Mouse (Mus musculus) adrenal gland, postnatal 36 days (tissue): ENCODE results near the gene Jazf1. TPM values are rescaled to one million over a fixed set of nuclear protein-coding genes. Genes with fewer than 3 reads are reported as not detected.
A peak's percentile ranks its signal among the peaks of the same experiment; 100 is the strongest.

Experiments used
- DNase-seq, 2 experiments: peaks; one replicate each; pipeline ENCODE4 v3.0.0; 2021; ENCODE audit warnings: mixed read lengths in 1 of 2
- total RNA-seq, 2 experiments: library from RNA; stranded (reverse); gene quantifications; 2 replicates each; pipeline ENCODE4 v1.2.3; 2021

Jazf1 gene
- total RNA-seq, 2 experiments from 2014 or later = 4.0 to 5.7 TPM

DNA sequence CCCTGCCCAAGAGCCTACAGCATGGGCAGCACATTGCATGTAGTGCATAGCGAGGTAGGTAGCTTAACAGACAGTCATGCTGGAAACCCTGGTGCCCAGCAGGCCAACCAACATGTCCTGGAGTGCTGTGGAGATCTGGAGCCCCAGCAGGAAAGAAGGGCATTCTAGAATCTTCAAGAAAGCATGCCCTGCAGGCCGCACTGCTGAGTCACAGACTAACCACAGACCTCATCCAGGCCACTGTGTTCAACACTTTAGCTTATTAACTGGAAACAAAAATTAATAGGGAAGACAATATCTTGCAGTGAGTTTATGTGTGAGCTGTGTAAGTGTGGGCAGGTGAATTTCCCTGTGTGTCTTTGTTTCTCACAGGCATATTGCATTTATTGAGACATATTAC, 222.1 kb downstream of the Jazf1 start:
- DNase-seq = no peak

DNA sequence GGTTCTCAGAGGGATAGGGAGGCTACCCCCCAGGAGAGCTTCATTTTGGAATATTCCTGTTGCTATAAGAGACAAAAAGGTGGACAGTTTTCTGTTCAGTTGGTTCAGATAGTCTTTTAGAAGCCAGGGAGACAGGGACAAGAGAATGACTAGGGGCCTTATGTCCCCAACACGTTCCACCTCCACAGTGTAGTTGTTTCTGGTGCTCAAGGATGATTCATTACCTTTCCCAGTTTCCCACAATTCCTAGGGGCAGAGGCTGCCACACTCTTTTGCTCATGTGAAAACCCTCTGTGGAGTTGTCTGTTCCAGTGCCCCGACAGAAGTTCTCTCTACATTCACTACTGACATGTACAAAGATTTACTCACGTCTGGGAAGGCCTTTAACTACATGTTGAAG, 223.7 kb downstream of the Jazf1 start:
- DNase-seq = no peak

DNA sequence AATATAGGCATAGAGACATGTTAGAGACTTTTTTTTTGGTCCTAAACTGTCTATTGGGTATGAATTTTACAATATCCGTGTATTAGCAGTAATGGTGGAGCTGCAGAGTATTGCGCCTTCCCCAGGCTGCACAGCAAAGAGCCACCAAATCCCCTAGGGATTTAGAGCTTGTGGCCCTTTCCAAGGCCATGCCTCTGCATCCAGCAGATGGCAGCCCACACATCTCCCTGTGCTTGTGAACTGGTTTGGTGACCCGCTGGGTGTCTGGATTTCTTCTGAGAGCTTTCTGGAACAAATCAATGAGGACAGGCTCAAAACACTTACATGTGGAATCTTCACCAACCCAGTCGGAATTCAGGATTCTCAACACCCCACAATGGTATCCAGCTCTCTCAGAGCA, 225.4 kb downstream of the Jazf1 start:
- DNase-seq = peak in 1 of 2 experiments; percentile 28

DNA sequence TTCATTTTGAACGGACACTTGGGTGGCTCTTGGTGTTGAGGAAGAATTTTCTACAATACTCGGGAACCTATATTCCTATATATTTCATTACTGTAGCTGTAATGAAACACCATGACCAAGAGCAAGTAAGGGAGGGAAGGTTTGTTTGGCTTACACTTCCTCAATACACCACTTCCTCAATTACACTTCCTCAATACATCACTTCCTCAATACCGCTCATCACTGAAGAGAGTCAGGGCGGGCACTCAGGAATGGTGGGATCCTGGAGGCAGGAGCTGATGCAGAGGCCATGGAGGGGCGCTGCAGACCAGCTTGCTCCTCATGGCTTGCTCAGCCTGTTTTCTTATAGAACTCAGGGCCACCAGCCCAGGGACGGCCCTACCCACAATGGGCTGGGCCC, 225.8 kb downstream of the Jazf1 start:
- no peak for DNase-seq

DNA sequence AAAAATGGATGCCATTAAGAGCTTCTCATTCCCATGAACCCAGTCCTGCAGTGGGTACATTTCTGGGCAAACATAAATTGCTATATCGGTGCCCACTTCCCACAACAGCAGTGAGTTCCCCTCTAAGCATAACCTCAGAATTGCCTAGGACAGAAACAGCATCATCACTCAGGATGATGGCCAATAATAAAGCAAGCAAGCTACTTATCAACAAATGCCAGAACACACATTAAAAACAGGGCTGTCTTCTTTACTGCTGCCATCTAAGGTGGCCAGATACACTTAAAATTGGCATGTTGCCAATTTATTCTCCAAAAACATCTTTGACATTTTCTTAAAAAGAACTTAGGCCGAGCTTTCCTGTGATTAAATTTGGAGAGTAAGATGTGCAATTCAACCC, 226.8 kb downstream of the Jazf1 start:
- no peak for DNase-seq

DNA sequence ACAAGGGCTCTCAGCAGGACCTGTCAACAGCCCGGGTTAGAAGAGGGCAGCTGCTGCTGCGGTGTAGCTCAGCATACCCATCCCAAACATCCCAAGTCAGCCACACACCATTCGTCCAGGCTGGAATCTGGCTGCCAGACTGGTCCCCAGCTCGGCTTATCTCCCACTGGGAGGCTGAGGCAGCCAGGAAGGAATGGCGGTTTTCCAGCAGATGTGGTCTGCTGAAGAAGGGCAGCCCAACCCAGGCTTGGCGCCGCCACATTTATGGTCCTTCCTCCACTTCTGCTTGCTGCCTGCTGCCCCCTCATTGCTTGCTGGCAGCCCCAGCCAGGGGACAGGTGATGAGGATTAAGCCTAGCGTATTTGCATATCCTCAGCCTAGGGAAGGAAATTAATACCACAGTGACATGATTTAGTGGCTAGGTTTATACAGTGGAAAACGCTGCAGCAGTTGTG, 227.8 kb downstream of the Jazf1 start:
- DNase-seq = no peak

DNA sequence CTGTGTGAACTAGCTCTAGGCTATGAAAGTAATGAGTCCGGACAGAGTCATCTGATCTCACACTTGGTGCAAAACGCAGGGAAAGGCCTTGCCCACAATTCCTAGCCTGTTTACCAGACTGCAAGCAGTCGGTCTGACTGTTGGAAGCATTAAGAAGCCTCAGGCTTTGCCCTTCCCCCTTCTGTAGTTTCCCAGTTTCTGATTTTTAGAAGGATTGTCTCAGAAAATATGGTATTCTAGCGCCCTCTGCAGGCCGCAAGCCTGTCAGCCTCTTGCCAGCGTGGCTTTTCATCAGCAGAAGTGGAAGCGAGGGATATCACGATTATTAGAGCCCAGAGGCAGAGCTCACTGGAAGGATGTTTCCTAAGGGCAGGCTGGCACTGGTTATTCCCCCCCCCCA, 229.7 kb downstream of the Jazf1 start:
- peak; percentile 82 to 89 for DNase-seq

DNA sequence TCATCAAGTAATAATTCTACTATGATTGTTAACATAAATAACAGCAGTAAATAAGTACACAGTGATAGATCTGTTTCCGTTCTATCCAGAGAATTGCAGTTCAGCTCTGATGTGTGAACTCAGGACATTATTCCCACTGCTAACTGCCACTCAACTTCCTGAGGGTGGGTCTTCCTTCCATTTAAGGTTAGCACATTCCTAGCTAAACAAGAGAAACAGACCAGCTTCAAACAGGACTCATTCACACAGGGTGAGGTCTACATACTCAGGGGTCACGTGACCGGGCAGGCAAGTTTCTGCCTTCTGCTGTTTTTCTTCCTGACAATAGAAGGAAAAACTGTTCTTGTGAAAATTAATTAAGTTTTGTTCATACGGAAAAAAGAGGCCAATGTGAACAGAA, 230.6 kb downstream of the Jazf1 start:
- DNase-seq = no peak

DNA sequence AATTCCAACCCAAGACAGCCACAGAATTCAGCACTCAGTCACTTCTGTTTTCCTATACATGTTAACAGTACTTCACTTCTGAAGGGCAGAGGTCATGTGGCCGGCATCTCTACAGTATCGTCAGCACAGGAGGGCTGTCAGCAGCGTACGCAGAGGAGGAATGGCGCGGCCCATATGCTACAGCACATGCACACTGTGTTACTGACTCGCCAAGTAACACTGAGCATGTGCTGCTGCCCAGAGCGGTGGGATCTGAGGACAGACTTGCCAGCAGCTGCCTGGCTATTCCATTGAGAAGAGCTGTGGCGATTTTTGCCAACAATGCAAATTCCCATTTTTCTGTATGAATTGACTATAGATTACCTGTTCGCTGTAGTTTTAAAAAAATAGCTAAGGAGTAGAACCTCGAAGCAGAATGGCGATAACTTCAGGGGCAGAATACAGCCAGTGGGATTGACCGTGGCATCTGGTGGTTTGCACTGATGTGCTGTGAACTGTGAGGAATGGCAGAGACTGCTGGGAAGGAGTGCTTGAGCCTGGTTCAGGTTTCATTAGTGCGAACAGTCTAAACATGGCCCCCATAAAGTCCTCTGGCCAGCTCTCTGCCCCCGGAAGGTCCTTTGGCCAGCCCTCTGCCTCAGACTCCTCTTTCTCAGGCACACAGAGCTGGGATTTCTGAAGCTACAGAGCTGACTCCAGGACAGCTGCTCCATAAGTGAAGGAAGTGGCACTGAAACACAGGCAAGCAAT, 232.1 kb downstream of the Jazf1 start:
- DNase-seq = no peak

DNA sequence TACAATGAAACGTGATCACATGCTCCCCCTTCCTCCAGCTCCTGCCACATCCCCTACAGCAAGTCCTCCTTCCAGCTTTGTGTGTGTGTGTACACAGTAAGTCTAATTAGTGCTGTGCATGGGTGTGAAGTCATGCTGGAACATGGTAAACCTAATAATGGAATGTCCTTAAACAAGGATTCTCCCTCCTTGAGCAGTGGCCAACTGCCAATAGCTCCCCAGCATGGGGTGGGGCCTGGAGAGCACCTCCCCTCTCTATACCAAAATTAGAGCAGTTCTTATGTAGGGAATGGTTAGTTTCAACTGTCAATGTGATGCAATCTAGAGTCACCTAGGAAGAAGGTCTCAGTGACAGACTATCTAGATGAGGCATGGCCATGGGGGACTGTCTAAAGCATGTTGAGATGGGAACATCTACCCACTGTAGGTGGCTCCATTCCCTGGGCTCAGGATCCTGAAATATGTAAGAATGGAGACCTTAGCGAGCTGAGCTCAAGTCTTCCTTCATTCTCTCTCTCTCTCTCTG, 240.6 kb downstream of the Jazf1 start:
- DNase-seq = no peak

DNA sequence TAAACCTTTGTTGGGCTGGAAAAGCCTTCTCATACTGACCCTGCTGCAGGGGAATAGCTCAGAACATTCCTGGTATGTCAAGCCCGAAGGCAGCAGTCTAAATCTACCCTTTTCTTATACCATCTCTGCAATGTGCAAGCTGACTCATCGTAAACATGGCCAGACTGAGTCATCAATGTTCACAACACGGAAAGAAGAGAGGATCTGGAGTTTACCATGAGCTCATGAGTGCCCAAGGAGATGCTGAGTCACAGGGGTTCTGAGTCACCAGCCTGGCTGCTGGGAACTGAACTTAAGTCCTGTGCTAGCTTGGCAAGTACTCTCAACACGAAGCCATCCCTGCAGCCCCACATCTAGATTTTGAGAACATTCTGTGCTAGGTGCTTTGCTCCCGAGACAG, 242.9 kb downstream of the Jazf1 start:
- DNase-seq = peak; percentile 87 to 90

DNA sequence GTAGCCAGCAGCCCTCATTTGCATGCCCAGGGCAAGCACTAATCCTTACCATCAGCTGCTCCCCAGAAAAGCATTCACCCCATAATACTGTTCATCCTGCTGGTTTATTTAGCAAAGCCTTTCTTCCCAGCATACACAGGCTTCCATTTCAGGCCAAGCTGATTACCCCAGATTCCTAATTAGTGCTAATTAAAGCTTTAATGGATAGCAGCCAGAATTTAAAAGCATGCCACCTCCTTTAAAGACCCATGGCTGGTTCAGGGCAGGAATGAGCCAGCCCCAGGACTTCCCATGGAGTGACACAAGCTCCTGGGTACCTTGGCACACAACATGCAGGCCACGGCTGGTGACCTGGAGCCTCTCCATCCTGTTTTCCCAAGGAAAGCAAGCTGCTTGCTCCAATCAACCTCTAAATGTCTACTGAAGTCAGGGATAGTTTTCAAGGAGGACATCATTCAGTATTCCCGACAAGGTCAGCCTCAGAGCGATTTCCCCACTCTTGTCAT, 243.4 kb downstream of the Jazf1 start:
- DNase-seq = peak; percentile 35 to 50

DNA sequence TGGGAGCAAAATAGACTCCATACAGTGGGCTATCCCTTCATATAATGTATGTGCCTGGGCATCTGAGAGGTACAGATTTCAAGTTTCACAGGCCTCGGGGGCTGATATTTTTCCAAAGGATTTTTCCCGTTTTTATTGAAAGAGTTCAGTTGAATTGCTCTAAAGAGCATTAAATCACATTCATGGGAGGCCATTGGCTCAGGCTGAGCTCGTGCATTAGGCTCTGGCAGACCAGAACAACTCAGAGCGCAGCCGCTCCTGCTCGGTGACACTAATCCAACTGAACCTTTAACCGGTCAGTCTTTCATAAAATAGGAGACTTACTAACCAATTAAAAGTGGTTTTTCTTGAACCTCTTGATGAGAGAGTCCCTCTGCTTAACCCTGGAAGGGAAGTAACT, 245.4 kb downstream of the Jazf1 start:
- no peak for DNase-seq

DNA sequence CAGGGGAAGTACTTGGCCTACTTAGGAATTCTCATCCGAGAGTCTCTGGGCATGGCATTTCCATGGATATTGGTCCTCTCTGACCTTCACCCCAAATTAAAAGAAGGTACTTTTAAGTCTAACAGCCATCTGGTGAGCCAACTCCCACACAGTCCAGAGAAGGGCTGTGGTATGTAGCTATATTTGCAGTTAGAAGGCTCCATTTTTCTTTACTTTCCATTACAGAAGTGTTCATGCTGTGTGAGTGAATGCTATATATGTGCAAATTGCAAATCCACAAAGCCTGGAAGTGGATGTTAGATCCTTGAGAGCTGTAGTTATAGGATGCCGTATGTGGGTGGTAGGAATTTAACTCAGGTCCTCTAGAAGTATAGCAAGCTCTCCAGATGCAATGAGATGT, 245.8 kb downstream of the Jazf1 start:
- DNase-seq = no peak

DNA sequence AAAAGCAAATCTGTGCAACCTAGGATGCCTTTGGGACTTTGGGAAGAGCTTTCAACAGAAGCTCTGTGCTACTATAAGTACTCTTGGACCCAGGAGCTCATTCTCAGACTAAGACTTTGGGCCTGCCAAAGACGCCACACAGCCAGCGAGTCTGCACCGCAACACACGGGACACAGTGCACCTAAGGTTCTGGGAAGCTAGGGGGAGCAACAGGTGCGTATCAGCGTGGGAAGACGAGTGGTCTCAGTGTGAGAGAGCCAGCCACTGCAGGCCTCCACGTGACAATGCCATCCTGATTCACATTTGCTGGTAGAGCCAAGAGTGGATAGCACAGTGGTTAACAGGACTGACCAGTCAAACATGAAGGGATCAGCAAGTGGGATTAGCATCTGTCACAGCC, 249.1 kb downstream of the Jazf1 start:
- DNase-seq = no peak

DNA sequence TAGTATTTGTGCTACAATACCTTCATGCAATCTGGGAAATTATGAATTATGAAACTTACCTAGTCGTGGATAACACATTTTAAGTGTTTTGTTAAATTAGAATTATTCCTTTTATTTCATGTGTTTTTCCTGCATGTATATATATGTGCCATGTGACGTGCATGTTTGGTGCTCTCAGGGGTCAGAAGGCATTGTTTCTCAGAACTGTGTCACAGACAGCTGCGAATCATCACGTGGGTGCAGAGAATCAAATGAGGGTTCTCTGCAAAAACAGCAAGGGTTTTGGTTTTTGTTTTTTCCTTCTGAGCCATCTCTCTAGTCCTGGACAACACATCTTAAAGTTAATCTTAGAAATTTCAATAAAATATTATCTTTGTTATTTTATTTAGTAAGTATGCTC, 250.4 kb downstream of the Jazf1 start:
- DNase-seq = no peak

DNA sequence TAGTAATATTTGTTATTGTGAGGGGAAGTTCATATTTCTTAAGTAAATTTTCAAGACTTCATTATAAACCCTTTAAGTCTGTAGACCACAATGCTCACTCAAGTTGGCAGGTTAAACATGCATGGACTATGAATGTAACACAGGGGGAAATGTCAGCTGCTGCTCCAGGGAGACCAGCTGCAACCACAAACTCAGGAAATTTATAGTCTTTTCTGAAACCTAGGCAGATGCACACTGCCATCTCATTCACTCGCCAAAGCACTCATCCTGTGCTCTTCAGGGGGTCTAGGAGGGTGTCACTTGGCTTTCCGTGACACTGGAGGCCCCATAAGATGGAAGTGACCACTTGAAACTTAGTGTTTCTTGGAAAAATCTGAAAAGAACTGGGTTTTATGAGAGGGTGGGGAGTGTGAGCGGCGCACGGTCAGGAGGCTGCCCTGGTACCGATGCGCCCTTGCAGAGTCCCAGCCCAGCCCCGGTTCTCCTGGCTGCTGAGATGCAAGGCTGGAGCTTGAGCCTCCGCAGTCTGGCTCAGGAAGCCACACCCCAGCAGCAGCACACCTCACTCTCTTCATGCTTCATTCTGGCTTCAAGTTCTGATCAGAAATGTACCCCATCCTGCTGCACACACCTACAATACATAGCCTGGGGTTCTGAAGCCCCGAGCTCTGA, 251.1 kb downstream of the Jazf1 start:
- DNase-seq = no peak

DNA sequence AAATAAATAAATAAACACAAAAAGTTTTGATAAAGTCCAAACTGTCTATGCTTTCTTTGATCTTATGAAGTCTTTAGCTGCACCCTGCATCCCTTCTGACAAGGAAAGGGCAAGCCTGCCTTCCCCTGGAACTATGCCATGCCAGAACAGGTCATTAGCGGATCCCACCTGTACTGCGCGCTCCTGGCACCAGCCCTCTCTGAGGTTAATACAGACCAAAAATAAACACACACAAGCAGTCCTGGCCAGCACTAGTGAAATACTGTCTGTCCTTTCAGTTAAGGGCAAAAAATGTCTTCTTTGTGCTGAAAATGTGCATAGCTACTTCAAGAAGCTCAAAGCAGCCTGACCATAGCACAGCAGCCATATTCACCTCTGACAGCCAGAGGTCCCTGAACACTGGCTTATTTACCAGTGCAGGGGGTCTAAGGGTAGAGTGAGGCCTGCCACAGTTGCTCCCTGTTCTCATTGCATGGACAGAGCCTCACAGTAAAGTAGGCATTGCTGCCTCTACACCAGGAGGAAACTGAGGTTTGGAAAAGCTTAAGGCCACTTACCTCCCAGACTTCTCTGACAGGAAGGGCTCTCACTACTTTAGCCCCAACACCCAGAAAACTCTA, 263.1 kb downstream of the Jazf1 start:
- DNase-seq = no peak

DNA sequence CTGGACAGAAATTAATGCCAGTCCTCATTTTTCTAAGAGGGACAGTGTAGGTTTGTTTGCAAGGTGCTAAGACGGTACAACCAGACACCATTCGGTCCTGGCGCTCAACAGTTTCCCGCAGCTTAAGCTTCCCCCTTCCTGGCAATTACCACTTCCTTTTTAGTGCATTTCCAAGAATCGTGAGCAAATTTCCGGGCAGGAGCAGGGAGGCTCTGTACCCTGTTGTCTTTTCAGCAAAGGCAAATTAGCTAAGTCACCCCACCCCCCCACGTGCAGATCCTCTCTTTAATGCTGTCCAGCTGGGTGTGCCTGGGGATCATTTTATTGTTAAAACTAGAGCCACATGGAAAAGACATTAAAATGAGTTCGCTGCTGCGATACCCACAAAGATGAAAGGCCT, 266.2 kb downstream of the Jazf1 start:
- peak in 1 of 2 experiments; percentile 31 for DNase-seq

DNA sequence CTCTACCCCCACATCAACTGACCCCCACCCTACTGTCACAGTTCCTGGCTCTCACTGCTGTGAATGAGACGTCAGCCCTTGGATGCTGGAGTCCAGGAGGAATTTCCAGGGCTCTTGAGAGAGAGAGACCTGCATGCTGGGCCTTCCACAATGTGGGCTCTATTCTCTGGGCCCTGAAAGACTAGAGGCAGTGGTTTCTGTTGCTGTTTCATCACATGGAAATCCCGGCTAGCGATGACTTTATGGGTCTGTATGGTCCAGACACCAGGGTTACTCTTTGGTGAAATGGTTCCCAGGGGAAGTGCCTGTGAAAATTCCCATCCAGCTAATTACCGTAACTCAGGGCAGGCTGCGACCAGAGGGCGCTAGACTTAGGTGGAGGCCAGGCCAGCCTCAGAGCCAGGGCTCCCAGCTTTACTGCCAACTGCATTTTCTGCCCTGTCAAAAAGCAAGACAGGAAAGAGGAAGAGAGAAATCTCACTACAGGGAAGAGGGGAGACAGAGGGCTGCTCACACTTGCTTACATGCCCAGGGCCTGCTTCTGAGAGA, 271.1 kb downstream of the Jazf1 start:
- DNase-seq = no peak

DNA sequence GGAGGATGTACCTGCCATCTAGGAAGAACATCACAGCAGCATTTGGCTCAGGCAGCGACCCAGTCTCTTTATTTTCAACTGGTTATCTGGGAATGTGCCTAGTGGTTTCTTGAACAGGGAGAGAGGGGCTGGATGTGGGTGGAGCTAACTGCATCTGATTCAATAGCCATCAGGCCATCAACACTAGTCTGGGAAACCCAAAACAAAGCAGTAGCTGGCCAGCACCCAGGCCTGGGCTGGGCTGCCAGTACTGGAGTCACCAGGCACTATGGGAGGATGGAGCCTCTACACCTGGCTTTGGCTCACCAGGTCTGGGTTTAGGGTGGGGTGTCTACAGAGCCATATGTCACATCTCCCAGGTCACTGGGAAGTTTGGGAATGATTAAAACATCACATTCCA, 271.7 kb downstream of the Jazf1 start:
- no peak for DNase-seq

DNA sequence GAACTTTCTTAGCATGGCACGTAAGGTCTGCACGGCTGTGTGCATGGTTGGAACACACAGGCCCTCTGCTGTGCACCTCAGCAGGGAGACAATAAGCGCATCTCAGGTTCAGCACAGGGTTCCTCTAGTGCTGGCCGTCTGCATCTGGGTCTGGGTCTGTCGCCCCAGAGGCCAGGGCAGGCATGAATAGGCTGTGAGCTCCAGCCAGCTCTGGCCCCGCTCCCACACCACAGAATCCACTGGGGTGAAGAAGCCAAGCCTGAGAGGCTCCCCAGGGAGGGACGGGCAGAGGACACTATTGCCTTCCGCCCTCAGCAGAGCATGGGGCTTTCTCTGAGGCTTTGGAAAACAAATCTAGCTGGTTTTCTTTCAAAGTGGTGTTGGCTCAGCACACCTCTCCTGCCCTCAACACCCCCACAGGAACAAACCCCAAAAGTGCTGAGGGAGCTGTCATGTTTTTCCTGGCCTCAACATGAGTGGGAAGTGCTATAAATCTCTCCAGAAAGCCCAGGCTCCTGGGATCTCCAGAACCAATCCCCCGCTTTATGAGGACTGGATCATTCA, 272.3 kb downstream of the Jazf1 start:
- peak; percentile 8 to 28 for DNase-seq
